Mouse (Mus musculus) liver (tissue): ENCODE measurements around the gene Eif4e1b.
A peak's percentile ranks its signal among the peaks of the same experiment; 100 is the strongest.
"Not testable (repeated sequence)": the region's sequence is repeated elsewhere in the genome, so short reads cannot be mapped to it uniquely, and the experiment has no call there.

Experiments used
- DNase-seq: peaks from one replicate; pipeline ENCODE4 v3.0.0-alpha.2; 2020; ENCODE audit warnings: mixed read lengths

Eif4e1b gene

GRCm38 (mm10) chr13:54760164-54760795 is 23.5 kb upstream of the Eif4e1b start:
- no peak for DNase-seq

GRCm38 (mm10) chr13:54760906-54761305 is 22.9 kb upstream of the Eif4e1b start:
- DNase-seq, result no peak

- no peak for DNase-seq
Measured at GRCm38 (mm10) chr13:54765281-54766191, 18.3 kb upstream of the Eif4e1b start.

- peak; percentile 44 for DNase-seq
Measured at GRCm38 (mm10) chr13:54766192-54766768, 17.5 kb upstream of the Eif4e1b start, which contains the start of gene Sncb. Sncb (minus strand) TSS chr13:54766595.

- DNase-seq, result no peak
Measured at GRCm38 (mm10) chr13:54767012-54767411, 16.8 kb upstream of the Eif4e1b start.

GRCm38 (mm10) chr13:54780592-54780991 is 3.2 kb upstream of the Eif4e1b start:
- no peak for DNase-seq

- no peak for DNase-seq
Measured at GRCm38 (mm10) chr13:54781086-54781485, 2.7 kb upstream of the Eif4e1b start.

- DNase-seq, result no peak
Measured at GRCm38 (mm10) chr13:54783235-54783634, 563 bp upstream of the Eif4e1b start.

- DNase-seq, result not testable (repeated sequence)
Measured at GRCm38 (mm10) chr13:54787591-54787990, 3.8 kb downstream of the Eif4e1b start.

GRCm38 (mm10) chr13:54788740-54789560 is 5.2 kb downstream of the Eif4e1b start, which contains the start of gene Tspan17:
Tspan17 (plus strand) TSS chr13:54789377.
- DNase-seq, result peak; percentile 92

GRCm38 (mm10) chr13:54789561-54790397 is 6.0 kb downstream of the Eif4e1b start:
- no peak for DNase-seq

- peak; percentile 21 for DNase-seq
Measured at GRCm38 (mm10) chr13:54792259-54793230, 8.7 kb downstream of the Eif4e1b start.

GRCm38 (mm10) chr13:54794002-54794577 is 10.3 kb downstream of the Eif4e1b start:
- DNase-seq, result no peak

GRCm38 (mm10) chr13:54794843-54795242 is 11.0 kb downstream of the Eif4e1b start:
- DNase-seq, result no peak

- no peak for DNase-seq
Measured at GRCm38 (mm10) chr13:54797356-54797755, 13.6 kb downstream of the Eif4e1b start.

GRCm38 (mm10) chr13:54797861-54798643 is 14.3 kb downstream of the Eif4e1b start:
- DNase-seq, result no peak

- no peak for DNase-seq
Measured at GRCm38 (mm10) chr13:54798740-54799139, 14.9 kb downstream of the Eif4e1b start.

GRCm38 (mm10) chr13:54799701-54800100 is 15.9 kb downstream of the Eif4e1b start:
- DNase-seq, result peak; percentile 68

GRCm38 (mm10) chr13:54800206-54800605 is 16.4 kb downstream of the Eif4e1b start:
- DNase-seq, result no peak
